Mouse (Mus musculus) ovary, postnatal 10 days (tissue): ENCODE data around the gene Stx19.

ENCODE experiments used
- DNase-seq: peaks from one replicate; pipeline ENCODE4 v3.0.0; 2022; ENCODE audit warnings: low spot score

Gene Stx19

DNA sequence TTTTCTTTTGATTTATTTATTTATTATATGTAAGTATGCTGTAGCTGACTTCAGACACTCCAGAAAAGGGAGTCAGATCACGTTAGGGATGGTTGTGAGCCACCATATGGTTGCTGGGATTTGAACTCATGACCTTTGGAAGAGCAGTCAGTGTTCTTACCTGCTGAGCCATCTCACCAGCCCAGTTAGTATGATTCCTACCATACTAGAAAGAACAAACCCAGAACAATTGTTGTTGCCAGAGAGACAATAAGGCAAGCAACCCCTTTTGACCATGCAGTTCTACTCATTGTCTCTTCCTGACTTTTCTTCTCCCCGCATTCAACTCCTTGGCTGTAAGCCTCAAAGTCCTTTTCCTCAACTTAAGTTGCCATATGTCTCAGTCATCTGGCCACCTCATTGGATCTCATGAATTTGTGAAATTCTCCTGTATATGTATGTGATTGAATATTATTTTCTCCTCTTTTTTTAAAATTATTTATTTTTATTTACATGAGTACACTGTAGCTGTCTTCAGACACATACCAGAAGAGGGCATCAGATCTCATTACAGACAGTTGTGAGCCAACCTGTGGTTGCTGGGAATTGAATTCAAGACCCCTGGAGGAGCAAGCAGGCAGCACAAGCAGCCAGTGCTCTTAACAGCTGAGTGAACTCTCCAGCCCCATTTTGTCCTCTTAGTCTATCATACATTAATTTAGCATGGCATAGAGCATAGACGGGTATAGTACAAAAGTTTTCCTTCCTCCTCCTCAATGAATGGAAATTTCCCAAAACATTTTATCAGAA, 38.2 kb downstream of the Stx19 start:
- DNase-seq = no peak

DNA sequence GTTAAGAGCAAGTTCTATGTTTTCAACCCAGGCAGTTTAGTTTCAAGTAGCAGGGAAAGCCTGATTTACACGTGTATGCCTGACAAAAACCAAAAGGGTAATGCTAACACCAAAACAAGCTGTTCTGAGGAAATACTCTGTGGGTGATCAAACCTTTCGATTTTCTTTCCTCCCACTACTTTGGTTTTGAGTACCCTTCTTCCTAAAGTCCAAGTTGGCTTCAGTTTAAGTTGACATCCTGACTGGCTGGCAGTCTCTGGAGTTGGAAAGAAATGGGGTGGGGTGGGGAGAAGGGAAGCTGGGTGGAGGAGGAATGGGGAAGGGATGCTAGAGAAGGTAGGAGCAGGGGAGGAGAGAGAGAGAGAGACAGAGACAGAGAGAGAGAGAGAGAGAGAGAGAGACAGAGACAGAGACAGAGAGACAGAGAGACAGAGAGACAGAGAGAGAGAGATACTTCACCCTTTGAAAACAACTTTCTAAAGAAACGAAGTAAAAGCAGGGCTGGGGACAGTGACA, 39.2 kb downstream of the Stx19 start:
- no peak for DNase-seq

DNA sequence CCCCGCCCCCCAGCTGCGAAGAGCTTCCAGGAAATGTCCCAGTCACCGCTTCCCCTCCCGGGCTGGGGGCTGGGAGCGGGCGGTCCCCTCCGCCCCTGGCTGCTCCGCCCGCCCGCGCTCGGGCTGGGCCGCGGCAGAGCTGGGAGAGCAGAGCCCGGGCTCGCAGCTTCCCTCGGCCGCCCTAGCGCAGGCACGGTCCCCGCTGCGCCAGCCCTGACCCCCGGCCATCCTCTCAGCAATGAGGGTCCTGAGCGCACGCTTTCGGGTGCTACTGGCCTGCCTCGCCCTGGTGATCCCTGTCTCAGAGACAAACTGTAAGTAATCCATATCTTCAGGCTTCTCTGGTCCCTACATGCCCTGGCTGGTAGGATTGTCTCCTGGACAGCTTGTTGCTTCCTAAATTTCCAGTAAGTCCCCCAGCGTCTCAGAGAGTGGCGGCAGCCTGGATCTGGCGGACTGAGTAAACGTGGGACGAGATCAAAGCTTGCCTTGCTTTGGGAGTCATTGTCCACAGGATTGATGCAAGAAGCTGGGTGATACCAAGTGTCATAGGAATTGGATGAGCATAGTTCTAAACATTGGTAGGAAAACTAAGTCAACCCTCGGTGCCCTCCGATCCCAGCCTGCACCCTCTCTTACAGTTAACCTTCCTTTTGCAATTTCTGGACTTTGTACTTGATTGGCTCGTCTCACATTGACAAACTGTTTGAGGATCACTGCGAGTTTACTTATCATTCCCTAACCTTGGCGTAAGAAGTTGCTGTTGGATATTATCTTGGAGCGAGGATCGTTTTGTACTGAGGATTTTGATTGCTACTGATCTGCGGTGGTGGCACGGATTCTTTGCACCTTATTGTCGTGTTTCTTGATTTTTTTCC, 40.0 kb downstream of the Stx19 start, which contains the start of gene Pros1:
Gene Pros1, plus strand, starts transcription at position 117 of the 878 bp plus-strand sequence.
- DNase-seq = peak; percentile 42

DNA sequence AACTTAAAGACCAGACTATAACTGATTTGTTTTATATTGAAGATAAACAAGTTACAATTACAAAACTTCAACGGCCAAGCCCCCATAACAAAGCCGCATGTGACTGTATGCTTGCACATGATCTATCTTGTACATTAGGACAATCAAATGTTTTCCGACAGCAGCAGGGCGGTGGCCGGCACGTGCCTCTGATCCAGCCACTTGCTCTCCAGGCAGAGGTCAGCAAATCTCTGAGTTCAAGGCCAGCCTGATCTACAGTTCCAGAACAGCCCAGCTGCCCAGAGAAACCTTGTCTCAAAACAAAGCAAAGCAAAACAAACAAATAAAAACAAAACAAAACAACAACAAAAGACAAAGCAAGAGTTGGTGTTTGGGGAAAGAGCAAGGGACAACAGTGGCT, 40.9 kb downstream of the Stx19 start:
- DNase-seq = no peak

DNA sequence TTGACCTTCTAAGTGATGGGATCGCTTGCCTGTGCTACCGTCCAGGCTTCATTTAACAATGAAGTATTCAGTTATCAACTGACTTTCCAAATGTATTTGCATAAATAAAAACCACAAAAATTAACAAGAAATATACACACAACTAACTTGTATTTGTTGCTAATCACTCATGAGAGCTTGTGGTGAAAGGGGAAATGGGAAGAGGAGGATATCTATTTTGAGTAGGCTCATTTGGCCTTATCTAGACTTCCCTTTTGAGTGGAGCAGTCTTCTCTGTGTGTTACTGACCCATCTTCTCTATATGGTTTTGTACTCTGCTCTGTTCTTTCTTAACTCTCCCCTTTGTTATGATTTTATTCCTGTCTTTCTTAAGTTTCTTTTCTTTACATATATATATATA, 41.8 kb downstream of the Stx19 start:
- DNase-seq = no peak

DNA sequence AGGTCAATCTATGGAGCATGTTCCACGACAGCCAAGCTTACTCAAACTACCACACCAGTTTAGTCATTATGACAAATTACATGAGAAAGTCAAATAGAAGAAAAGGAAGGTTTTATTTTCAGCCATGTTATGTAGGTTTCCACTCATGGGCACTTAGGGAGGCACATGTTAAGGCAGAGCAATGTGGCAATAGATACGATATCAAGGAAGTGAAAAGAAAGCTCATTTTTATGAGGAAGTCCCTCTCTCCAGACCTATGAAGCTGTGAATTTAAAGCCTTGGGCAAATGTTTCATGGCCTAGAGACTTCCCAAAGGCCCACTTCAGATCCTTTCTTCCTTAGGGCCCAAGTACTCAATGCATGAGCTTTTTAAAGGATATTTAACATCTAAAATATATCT, 43.0 kb downstream of the Stx19 start:
- DNase-seq = no peak

DNA sequence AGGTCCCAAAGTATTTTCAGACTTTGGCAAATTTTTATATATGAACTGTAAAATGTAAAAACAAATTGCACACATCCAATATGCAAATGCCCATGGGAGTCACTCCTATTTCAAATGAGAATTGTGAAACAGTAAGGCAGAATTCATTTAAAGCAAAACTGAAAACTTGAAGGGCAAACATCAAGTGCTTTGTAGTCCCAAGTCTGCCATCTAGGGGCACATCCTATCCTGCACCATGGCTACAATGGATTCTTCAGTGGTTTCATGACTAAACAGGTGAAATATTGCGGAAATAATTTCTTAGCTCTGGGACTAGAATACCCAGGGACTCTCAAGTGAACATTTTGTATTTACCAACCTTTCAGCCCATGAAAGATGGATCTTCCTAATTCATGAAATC, 43.5 kb downstream of the Stx19 start:
- DNase-seq = no peak

DNA sequence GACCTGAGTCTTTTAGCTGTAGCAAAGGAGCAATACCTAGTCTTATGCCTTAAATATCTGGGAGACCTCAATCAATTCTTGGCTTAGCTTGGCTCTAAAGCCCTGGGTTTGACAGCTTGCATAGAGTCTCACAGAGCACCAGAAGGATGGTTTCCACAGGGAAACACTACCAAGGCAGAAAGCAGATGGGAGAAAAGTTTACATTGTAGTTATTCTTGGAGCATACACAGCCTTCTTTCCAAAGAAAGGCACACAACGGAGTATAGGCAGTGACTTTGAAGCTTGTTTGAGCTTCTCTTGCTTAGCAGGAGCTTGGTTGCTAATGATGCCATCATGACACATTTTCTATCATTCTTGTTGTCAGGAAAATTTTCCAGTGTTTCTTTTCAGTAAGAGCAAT, 45.7 kb downstream of the Stx19 start:
- DNase-seq = no peak

DNA sequence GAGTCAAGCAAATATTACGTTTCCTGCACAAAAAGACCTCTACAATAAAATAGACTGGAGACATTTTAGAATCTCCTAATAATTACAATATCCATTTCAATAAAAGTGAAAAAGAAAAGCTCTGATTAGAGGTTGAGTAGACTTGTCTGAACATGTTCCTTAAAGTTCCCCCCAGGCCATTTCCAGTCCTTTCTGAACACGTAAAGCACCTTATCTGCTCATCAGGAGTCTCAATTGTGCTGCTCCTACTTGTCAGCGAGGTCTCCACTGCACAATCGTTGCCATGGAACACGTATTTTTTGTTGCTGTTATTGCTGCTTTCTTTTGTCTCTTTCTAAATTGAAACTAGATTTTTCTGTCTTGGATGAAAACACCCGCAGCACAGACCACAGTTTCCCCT, 47.0 kb downstream of the Stx19 start:
- DNase-seq = no peak

DNA sequence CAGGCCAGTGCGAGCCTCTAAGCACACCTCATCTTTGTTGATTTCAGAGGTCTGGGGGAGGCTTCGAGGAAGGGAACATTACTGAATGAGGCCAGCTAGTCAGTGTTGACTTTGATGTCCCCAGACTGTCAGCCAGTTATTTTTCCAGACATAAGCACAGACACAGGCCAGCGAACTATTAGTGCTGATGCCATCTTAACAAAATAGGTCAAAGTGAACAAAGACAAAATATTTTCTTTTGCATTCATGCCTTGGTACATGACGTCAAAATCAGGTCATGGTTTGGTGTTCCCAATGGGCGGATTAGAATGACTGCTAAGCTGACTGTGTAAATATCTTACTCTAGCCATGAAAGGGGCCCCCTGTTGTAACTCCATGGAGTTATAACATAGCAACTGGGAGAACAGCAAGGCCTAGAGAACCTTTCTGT, 58.2 kb downstream of the Stx19 start:
- DNase-seq = no peak

DNA sequence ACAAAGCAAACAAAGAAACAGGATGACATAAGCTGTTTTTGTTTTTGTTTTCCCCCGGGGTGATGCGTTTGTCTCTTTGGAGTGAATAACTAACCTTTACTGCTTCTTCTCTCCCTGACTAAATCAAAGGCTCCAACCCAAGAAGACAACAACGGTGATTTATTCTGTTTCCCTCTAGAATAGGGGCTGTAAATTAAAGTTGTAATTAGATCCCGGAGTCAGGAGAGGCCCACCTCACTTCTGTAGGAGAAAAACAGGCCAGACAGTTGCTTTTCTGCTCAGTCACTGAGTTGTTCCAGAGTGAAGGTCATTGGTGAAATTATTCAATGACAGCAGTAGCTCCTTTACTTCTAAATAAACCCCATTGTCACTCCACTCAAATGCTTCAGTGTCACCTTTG, 58.7 kb downstream of the Stx19 start:
- DNase-seq = no peak
